Mouse (Mus musculus): ENCODE data around the gene Cuta. TPM values are rescaled to one million over a fixed set of nuclear protein-coding genes. Genes with fewer than 3 reads are reported as not detected.
A peak's percentile ranks its signal among the peaks of the same experiment; 100 is the strongest.

Cuta gene
- total RNA-seq, 2 experiments from 2014 or later = 129 to 141 TPM

- DNase-seq (ENCODE audit: low spot score in 2 of 2) = peak in 1 of 2 experiments; percentile 17
These were observed 17.5 kb upstream of the Cuta start for GRCm38 (mm10) chr17:26956895-26957294.

- no peak for DNase-seq (ENCODE audit: low spot score in 2 of 2)
These were observed 16.9 kb upstream of the Cuta start for GRCm38 (mm10) chr17:26956309-26956708.

GRCm38 (mm10) chr17:26953726-26954125, 14.4 kb upstream of the Cuta start:
- no peak for DNase-seq (ENCODE audit: low spot score in 2 of 2)

GRCm38 (mm10) chr17:26953201-26953600, 13.8 kb upstream of the Cuta start:
- no peak for DNase-seq (ENCODE audit: low spot score in 2 of 2)

GRCm38 (mm10) chr17:26951952-26952877, 12.8 kb upstream of the Cuta start:
- DNase-seq (ENCODE audit: low spot score in 2 of 2) = no peak

- peak in 1 of 2 experiments; percentile 52 for DNase-seq (ENCODE audit: low spot score in 2 of 2)
These were observed 12.0 kb upstream of the Cuta start for GRCm38 (mm10) chr17:26951406-26951805.

GRCm38 (mm10) chr17:26950560-26951288, 11.4 kb upstream of the Cuta start:
- no peak for DNase-seq (ENCODE audit: low spot score in 2 of 2)

GRCm38 (mm10) chr17:26949866-26950265, 10.5 kb upstream of the Cuta start:
- DNase-seq (ENCODE audit: low spot score in 2 of 2) = no peak

GRCm38 (mm10) chr17:26949051-26949577, 9.7 kb upstream of the Cuta start:
- no peak for DNase-seq (ENCODE audit: low spot score in 2 of 2)

GRCm38 (mm10) chr17:26948316-26949050, 9.1 kb upstream of the Cuta start:
- DNase-seq (ENCODE audit: low spot score in 2 of 2) = peak; percentile 61 to 65

- DNase-seq (ENCODE audit: low spot score in 2 of 2) = no peak
These were observed 8.1 kb upstream of the Cuta start for GRCm38 (mm10) chr17:26947231-26948100.

- peak; percentile 85 to 86 for DNase-seq (ENCODE audit: low spot score in 2 of 2)
These were observed 7.2 kb upstream of the Cuta start for GRCm38 (mm10) chr17:26946567-26946966.

GRCm38 (mm10) chr17:26945824-26946495, 6.6 kb upstream of the Cuta start:
- no peak for DNase-seq (ENCODE audit: low spot score in 2 of 2)

GRCm38 (mm10) chr17:26941841-26942570, 2.6 kb upstream of the Cuta start:
- DNase-seq (ENCODE audit: low spot score in 2 of 2) = no peak

- DNase-seq (ENCODE audit: low spot score in 2 of 2) = no peak
These were observed 1.8 kb upstream of the Cuta start, which contains the start of gene Syngap1 for GRCm38 (mm10) chr17:26941031-26941789. Gene Syngap1, plus strand, starts transcription at chr17:26941253.

GRCm38 (mm10) chr17:26939973-26940300, 568 bp upstream of the Cuta start:
- no peak for DNase-seq (ENCODE audit: low spot score in 2 of 2)

GRCm38 (mm10) chr17:26938731-26939130, 638 bp downstream of the Cuta start:
- DNase-seq (ENCODE audit: low spot score in 2 of 2) = no peak
